Mouse (Mus musculus) MEL (cell line): ENCODE results near the gene Naaladl2. TPM values are rescaled to one million over a fixed set of nuclear protein-coding genes. Genes with fewer than 3 reads are reported as not detected.
A peak's percentile ranks its signal among the peaks of the same experiment; 100 is the strongest.

ENCODE experiments used
- DNase-seq: peaks from one replicate; pipeline ENCODE4 v3.0.0; 2011; ENCODE audit warnings: low read depth, low spot score
- H3K27ac ChIP-seq: 2 replicates; pipeline ENCODE4 v1.5.1; 2012; ENCODE audit warnings: low read depth, mild to moderate bottlenecking, control low read depth, low read length, moderate library complexity; ENCODE audit not compliant: control insufficient read depth
- H3K27me3 ChIP-seq, 2 experiments: fragments of 150-350 bp in 1 of 2; sonication (generic) in 1 of 2; 2 replicates each; pipeline ENCODE4 v1.6.1; 2012; ENCODE audit warnings: low read length in 2 of 2, mild to moderate bottlenecking in 2 of 2, improper control_type of control experiment in 1 of 2, moderate library complexity in 1 of 2; ENCODE audit not compliant: insufficient read depth in 2 of 2, control insufficient read depth in 1 of 2
- H3K36me3 ChIP-seq, 2 experiments: 2 replicates each; pipeline ENCODE4 v1.6.1; 2012 to 2014; ENCODE audit warnings: low read length in 2 of 2, improper control_type of control experiment in 1 of 2, inconsistent platforms in 1 of 2, mild to moderate bottlenecking in 1 of 2; ENCODE audit not compliant: insufficient read depth in 2 of 2, control insufficient read depth in 1 of 2
- H3K4me1 ChIP-seq, 2 experiments: fragments of 150-350 bp in 1 of 2; sonication (generic) in 1 of 2; 2 replicates each; pipeline ENCODE4 v1.6.1; 2012; ENCODE audit warnings: low read length in 2 of 2, improper control_type of control experiment in 1 of 2, mild to moderate bottlenecking in 1 of 2; ENCODE audit not compliant: insufficient read depth in 2 of 2, control insufficient read depth in 1 of 2
- H3K4me3 ChIP-seq, 2 experiments: fragments of 150-350 bp in 1 of 2; sonication (generic) in 1 of 2; 2 replicates each; pipeline ENCODE4 v1.5.1; 2012; ENCODE audit warnings: low read depth in 2 of 2, low read length in 2 of 2, mild to moderate bottlenecking in 2 of 2, moderate library complexity in 2 of 2, control low read depth in 1 of 2, improper control_type of control experiment in 1 of 2; ENCODE audit not compliant: control insufficient read depth in 1 of 2, insufficient read depth in 1 of 2
- H3K79me2 ChIP-seq: 2 replicates; pipeline ENCODE4 v1.6.1; 2012; ENCODE audit warnings: mild to moderate bottlenecking, low read length, moderate library complexity; ENCODE audit not compliant: control insufficient read depth, poor library complexity, insufficient read depth
- H3K9ac ChIP-seq: 2 replicates; pipeline ENCODE4 v1.6.1; 2012; ENCODE audit warnings: low read depth, mild to moderate bottlenecking, control low read depth, low read length, moderate library complexity; ENCODE audit not compliant: control insufficient read depth, poor library complexity, severe bottlenecking
- H3K9me3 ChIP-seq: fragments of 150-350 bp; sonication (generic); replicated peaks from 2 replicates; pipeline ENCODE4 v1.6.1; 2012; ENCODE audit warnings: mild to moderate bottlenecking, low read length, improper control_type of control experiment, moderate library complexity; ENCODE audit not compliant: insufficient read depth
- BHLHE40 ChIP-seq: IDR thresholded peaks from 2 replicates; pipeline ENCODE4 v1.6.1; 2012; ENCODE audit warnings: low read depth, mild to moderate bottlenecking, inconsistent platforms, low read length, improper control_type of control experiment, borderline replicate concordance
- EP300 ChIP-seq, 2 experiments: IDR thresholded peaks; 2 replicates each; pipeline ENCODE4 v1.6.1; 2011; ENCODE audit warnings: improper control_type of control experiment in 2 of 2, low read length in 2 of 2, low read depth in 1 of 2, mild to moderate bottlenecking in 1 of 2
- ETS1 ChIP-seq: IDR thresholded peaks from 2 replicates; pipeline ENCODE4 v1.6.1; 2012; ENCODE audit warnings: low read depth, mild to moderate bottlenecking, inconsistent platforms, low read length, improper control_type of control experiment, moderate library complexity
- GABPA ChIP-seq: IDR thresholded peaks from 2 replicates; pipeline ENCODE4 v1.6.1; 2012; ENCODE audit warnings: low read depth, mild to moderate bottlenecking, inconsistent platforms, low read length, improper control_type of control experiment, moderate library complexity
- GATA1 ChIP-seq: IDR thresholded peaks from 2 replicates; pipeline ENCODE4 v1.6.1; 2011; ENCODE audit warnings: low read depth, low read length, improper control_type of control experiment
- JUND ChIP-seq: IDR thresholded peaks from 2 replicates; pipeline ENCODE4 v1.6.1; 2011; ENCODE audit warnings: low read depth, mild to moderate bottlenecking, improper control_type of control experiment, low read length
- MAX ChIP-seq: IDR thresholded peaks from 2 replicates; pipeline ENCODE4 v1.6.1; 2011; ENCODE audit warnings: low read length, improper control_type of control experiment
- MAZ ChIP-seq: IDR thresholded peaks from 2 replicates; pipeline ENCODE4 v1.6.1; 2012; ENCODE audit warnings: low read depth, mild to moderate bottlenecking, inconsistent platforms, low read length, improper control_type of control experiment
- MEF2A ChIP-seq: IDR thresholded peaks from 2 replicates; pipeline ENCODE4 v1.6.1; 2014; ENCODE audit warnings: low read depth, mild to moderate bottlenecking, inconsistent platforms, low read length, improper control_type of control experiment; ENCODE audit not compliant: poor library complexity, insufficient replicate concordance, severe bottlenecking; ENCODE audit errors: extremely low read depth
- MXI1 ChIP-seq: IDR thresholded peaks from 2 replicates; pipeline ENCODE4 v1.6.1; 2011; ENCODE audit warnings: mild to moderate bottlenecking, low read depth, low read length, improper control_type of control experiment
- MYB ChIP-seq: IDR thresholded peaks from 2 replicates; pipeline ENCODE4 v1.6.1; 2011; ENCODE audit warnings: mild to moderate bottlenecking, low read depth, low read length, improper control_type of control experiment
- MYC ChIP-seq: IDR thresholded peaks from 2 replicates; pipeline ENCODE4 v1.6.1; 2011; ENCODE audit warnings: low read depth, mild to moderate bottlenecking, low read length, improper control_type of control experiment, moderate library complexity
- NELFE ChIP-seq: IDR thresholded peaks from 2 replicates; pipeline ENCODE4 v1.6.1; 2011; ENCODE audit warnings: low read depth, low read length, improper control_type of control experiment
- RCOR1 ChIP-seq: IDR thresholded peaks from 2 replicates; pipeline ENCODE4 v1.6.1; 2012; ENCODE audit warnings: low read depth, mild to moderate bottlenecking, inconsistent platforms, low read length, improper control_type of control experiment
- SMC3 ChIP-seq: IDR thresholded peaks from 2 replicates; pipeline ENCODE4 v1.6.1; 2011; ENCODE audit warnings: low read depth, low read length, improper control_type of control experiment
- TCF12 ChIP-seq: IDR thresholded peaks from 2 replicates; pipeline ENCODE4 v1.6.1; 2014; ENCODE audit warnings: low read depth, mild to moderate bottlenecking, inconsistent platforms, low read length, improper control_type of control experiment, moderate library complexity
- USF1 ChIP-seq: IDR thresholded peaks from 2 replicates; pipeline ENCODE4 v1.6.1; 2014; ENCODE audit warnings: low read depth, mild to moderate bottlenecking, inconsistent platforms, low read length, improper control_type of control experiment, moderate library complexity
- USF2 ChIP-seq, 2 experiments: IDR thresholded peaks; 2 replicates each; pipeline ENCODE4 v1.6.1; 2011 to 2012; ENCODE audit warnings: improper control_type of control experiment in 2 of 2, low read length in 2 of 2, borderline replicate concordance in 1 of 2, inconsistent platforms in 1 of 2, low read depth in 1 of 2, mild to moderate bottlenecking in 1 of 2; ENCODE audit not compliant: insufficient read depth in 1 of 2
- ZKSCAN1 ChIP-seq: IDR thresholded peaks from 2 replicates; pipeline ENCODE4 v1.6.1; 2012; ENCODE audit warnings: low read depth, mild to moderate bottlenecking, inconsistent platforms, low read length, improper control_type of control experiment, moderate library complexity
- ZNF384 ChIP-seq: IDR thresholded peaks from 2 replicates; pipeline ENCODE4 v1.6.1; 2012; ENCODE audit warnings: low read depth, mild to moderate bottlenecking, inconsistent platforms, low read length, improper control_type of control experiment
- polyA plus RNA-seq, 2 experiments: library from polyadenylated mRNA; stranded (reverse) in 1 of 2; unstranded in 1 of 2; fragments of >175 nt in 1 of 2; fragments of >200 nt in 1 of 2; gene quantifications; 2 replicates each; pipeline versions ENCODE4 v1.2.1 to v1.2.4; 2012; ENCODE audit warnings: low replicate concordance in 2 of 2, low read depth in 1 of 2; ENCODE audit not compliant: insufficient read length in 2 of 2, insufficient read depth in 1 of 2, missing spikeins in 1 of 2
- total RNA-seq: library from RNA; depleted of rRNA; stranded (reverse); fragments of 300-350 nt; gene quantifications from 2 replicates; pipeline ENCODE4 v1.2.3, GENCODE M21; 2012

Naaladl2 gene
- total and polyA plus RNA-seq, 3 experiments, result 0.17 TPM; not detected in 2

GRCm38 (mm10) chr3:24533775-24534458, 610.1 kb downstream of the Naaladl2 start:
- Histone ChIP-seq H3K4me1 (no peaks in the 10 kb centered on the region), H3K27me3 (no peaks in the 10 kb centered on the region), H3K27ac (no peak overlapping the region), H3K9me3 (no peaks in the 10 kb centered on the region), H3K9ac (no peak overlapping the region), H3K4me3 (no peak overlapping the region), H3K36me3 (no peaks in the 10 kb centered on the region), H3K79me2 (no peaks in the 10 kb centered on the region)
- TF ChIP-seq RCOR1 (no peak), MYC (no peak), GABPA (no peak), BHLHE40 (no peak), MAX (no peak), ETS1 (no peak), EP300 (IDR thresholded peaks at IDR 0.05; ENCODE audit: low read depth in 1 of 2, low read length in 2 of 2) (no peak), USF1 (no peak), ZKSCAN1 (no peak), MEF2A (no peak), JUND (no peak), MYB (no peak), MXI1 (no peak), SMC3 (no peak), ZNF384 (no peak), NELFE (no peak), MAZ (no peak), USF2 (IDR thresholded peaks at IDR 0.05; ENCODE audit: borderline replicate concordance in 1 of 2, insufficient read depth in 1 of 2, low read depth in 1 of 2, low read length in 2 of 2) (no peak), GATA1 (no peak), TCF12 (no peak)
- no peak for DNase-seq

- DNase-seq, result peak; percentile 5
- Histone ChIP-seq H3K9me3 (no peaks in the 10 kb centered on the region), H3K79me2 (no peaks in the 10 kb centered on the region), H3K27me3 (no peaks in the 10 kb centered on the region), H3K9ac (no peak overlapping the region), H3K4me1 (no peaks in the 10 kb centered on the region), H3K4me3 (no peak overlapping the region), H3K27ac (no peak overlapping the region), H3K36me3 (no peaks in the 10 kb centered on the region)
- TF ChIP-seq USF1 (no peak), MAX (no peak)
Measured at GRCm38 (mm10) chr3:24514918-24515317, 629.1 kb downstream of the Naaladl2 start.
